Mouse (Mus musculus): ENCODE data around the gene Trim65. TPM values are rescaled to one million over a fixed set of nuclear protein-coding genes. Genes with fewer than 3 reads are reported as not detected.

The Trim65 gene
- polyA plus RNA-seq, 1 experiment from 2014 or later = 5.0 TPM

DNA sequence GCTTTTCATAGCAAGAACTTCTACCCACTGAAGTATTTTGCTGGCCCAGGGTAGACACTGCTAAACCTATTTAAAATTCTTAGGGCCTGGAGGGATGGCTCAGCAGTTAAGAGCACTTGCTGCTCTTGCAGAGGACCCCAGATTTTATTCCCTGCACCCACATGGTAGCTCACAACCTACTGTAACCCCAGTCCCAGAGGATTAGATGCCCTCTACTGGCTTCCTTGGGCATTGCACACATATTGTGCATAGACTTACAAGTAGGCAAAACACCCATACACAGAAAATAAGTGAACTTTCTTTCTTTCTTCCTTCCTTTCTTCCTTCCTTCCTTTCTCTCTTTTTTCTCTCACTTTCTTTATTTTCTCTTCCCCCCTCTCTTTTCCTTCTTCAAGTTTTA, 13.1 kb downstream of the Trim65 start:
- Histone ChIP-seq H3K9ac (no peak overlapping the region), H3K27ac (no peak overlapping the region), H3K36me3 (peaks cover 10% of the 10 kb centered on the region; the same call in 1 of the 2 replicates), H3K4me3 (no peak overlapping the region), H3K4me1 (replicated peaks) (no peaks in the 10 kb centered on the region), H3K27me3 (no peaks in the 10 kb centered on the region), H3K4me2 (no peak overlapping the region), H3K9me3 (replicated peaks) (no peaks in the 10 kb centered on the region)
- ATAC-seq (replicated peaks; ENCODE audit: insufficient number of reproducible peaks, insufficient read depth, low FRiP score, low read depth) = no peak

- Histone ChIP-seq H3K9ac (no peak overlapping the region), H3K4me2 (no peak overlapping the region), H3K9me3 (replicated peaks) (no peaks in the 10 kb centered on the region), H3K27ac (0 out of 2 replicates have a peak overlapping the region, but pooled peaks have one; percentile 11), H3K4me1 (replicated peaks) (no peaks in the 10 kb centered on the region), H3K4me3 (no peak overlapping the region), H3K27me3 (no peaks in the 10 kb centered on the region), H3K36me3 (peaks cover 4% of the 10 kb centered on the region; the same call in 1 of the 2 replicates)
- ATAC-seq (replicated peaks; ENCODE audit: insufficient number of reproducible peaks, insufficient read depth, low FRiP score, low read depth) = 0 out of 2 replicates have a peak, but pooled peaks have one; percentile 47
- WGBS = 63% methylated on average over 12 of the region's 12 CpGs
Measured at GRCm38 (mm10) chr11:116117241-116117640, 13.7 kb downstream of the Trim65 start.

DNA sequence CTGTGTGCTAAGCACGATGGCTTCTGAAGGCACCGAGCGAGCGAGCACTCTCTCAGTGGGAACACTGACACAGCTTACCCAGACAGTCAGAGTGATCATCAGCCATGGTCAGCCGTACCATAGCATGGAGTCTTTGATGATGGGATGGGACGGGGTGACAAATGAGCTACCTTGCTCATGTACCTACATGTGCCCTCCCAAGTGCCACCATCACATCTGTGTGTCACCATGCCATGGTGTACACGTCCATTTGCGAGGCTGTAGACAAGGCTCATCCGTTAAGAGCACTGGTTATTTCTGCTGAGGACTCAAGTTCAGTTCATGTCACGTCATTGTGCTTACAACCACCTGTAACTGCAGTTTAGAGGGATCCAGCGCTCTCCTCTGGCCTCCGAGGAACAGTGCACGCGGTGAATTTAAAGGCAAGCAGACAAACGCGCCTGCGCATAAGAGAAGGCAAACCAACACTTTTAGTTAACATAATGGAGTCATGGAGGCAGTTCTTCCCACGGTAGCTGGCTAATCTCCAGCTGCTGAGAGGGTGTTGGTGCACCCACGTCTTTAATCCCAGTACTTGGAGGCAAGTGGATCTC, 19.2 kb downstream of the Trim65 start:
- Histone ChIP-seq H3K9ac (no peak overlapping the region), H3K4me2 (no peak overlapping the region), H3K27ac (no peak overlapping the region), H3K9me3 (replicated peaks) (no peaks in the 10 kb centered on the region), H3K36me3 (no peaks in the 10 kb centered on the region), H3K27me3 (no peaks in the 10 kb centered on the region), H3K4me1 (replicated peaks) (peaks cover 32% of the 10 kb centered on the region), H3K4me3 (no peak overlapping the region)
- ATAC-seq (replicated peaks; ENCODE audit: insufficient number of reproducible peaks, insufficient read depth, low FRiP score, low read depth) = no peak
- 88% methylated on average over 19 of the region's 19 CpGs for WGBS

- Histone ChIP-seq H3K27me3 (no peaks in the 10 kb centered on the region), H3K4me2 (peak overlapping the region; percentile 81), H3K9ac (no peak overlapping the region), H3K9me3 (replicated peaks) (no peaks in the 10 kb centered on the region), H3K36me3 (peaks cover 3% of the 10 kb centered on the region; the same call in 1 of the 2 replicates), H3K27ac (peak overlapping the region; percentile 96), H3K4me1 (replicated peaks) (peaks cover 39% of the 10 kb centered on the region), H3K4me3 (peak overlapping the region; percentile 85)
- ATAC-seq (replicated peaks; ENCODE audit: insufficient number of reproducible peaks, insufficient read depth, low FRiP score, low read depth) = no peak
- 79% methylated on average over 4 of the region's 4 CpGs for WGBS
Measured at GRCm38 (mm10) chr11:116111067-116111466, 19.9 kb downstream of the Trim65 start.

- Histone ChIP-seq H3K36me3 (peaks cover 8% of the 10 kb centered on the region), H3K27ac (peak overlapping the region; percentile 96), H3K27me3 (no peaks in the 10 kb centered on the region), H3K9ac (peak overlapping the region; percentile 83), H3K4me2 (peak overlapping the region; percentile 81), H3K4me1 (replicated peaks) (peaks cover 44% of the 10 kb centered on the region), H3K9me3 (replicated peaks) (no peaks in the 10 kb centered on the region), H3K4me3 (peak overlapping the region; percentile 85)
- 6% methylated on average over 10 of the region's 10 CpGs for WGBS
- peak; percentile 20 for ATAC-seq (replicated peaks; ENCODE audit: insufficient number of reproducible peaks, insufficient read depth, low FRiP score, low read depth)
Measured at GRCm38 (mm10) chr11:116110540-116110939, 20.4 kb downstream of the Trim65 start.

GRCm38 (mm10) chr11:116110131-116110530, 20.8 kb downstream of the Trim65 start:
- H3K9me3 ChIP-seq (replicated peaks) = no peaks in the 10 kb centered on the region
- peak; percentile 90 for ATAC-seq (replicated peaks; ENCODE audit: insufficient number of reproducible peaks, insufficient read depth, low FRiP score, low read depth)
- peaks cover 47% of the 10 kb centered on the region for H3K4me1 ChIP-seq (replicated peaks)
- no peaks in the 10 kb centered on the region for H3K27me3 ChIP-seq
- under 1% methylated on average over 35 of the region's 35 CpGs for WGBS
- H3K4me2 ChIP-seq = peak overlapping the region; percentile 81
- H3K27ac ChIP-seq = peak overlapping the region; percentile 96
- H3K4me3 ChIP-seq = peak overlapping the region; percentile 85
- peaks cover 10% of the 10 kb centered on the region for H3K36me3 ChIP-seq
- H3K9ac ChIP-seq = peak overlapping the region; percentile 83

DNA sequence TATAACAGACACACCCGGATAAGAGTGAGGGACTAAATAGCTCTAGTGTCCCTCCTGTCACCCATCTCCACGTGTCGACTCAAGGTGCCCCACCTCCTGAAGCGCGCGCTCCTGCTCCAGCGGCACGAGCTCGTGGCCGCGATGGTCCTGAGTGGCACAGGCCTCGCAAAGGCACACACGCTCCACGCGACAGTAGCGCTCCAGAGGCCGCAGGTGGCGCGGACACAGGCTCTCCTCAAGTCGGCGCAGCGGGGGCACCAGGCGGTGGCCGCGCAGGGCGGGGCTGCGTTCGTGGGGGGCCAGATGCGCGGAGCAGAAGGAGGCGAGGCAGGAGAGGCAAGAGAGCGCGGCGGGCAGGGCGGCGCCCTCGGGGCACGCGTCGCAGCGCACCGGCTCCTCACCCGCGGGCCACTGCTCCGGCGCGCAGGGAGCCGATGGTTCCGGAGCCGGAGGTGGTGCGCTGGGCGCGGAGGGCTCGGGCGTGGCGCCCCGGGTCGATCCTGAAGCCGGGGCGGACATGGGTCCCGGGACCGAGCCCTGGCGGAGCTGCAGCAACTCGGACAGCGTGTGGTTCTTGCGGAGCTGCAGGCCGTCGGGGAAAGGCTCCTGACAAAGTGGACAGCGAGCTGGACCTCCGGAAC, 21.4 kb downstream of the Trim65 start:
- no peaks in the 10 kb centered on the region for H3K9me3 ChIP-seq (replicated peaks)
- peak overlapping the region; percentile 83 for H3K9ac ChIP-seq
- H3K4me2 ChIP-seq = peak overlapping the region; percentile 81
- H3K4me1 ChIP-seq (replicated peaks) = peaks cover 52% of the 10 kb centered on the region
- peak; percentile 37 for ATAC-seq (replicated peaks; ENCODE audit: insufficient number of reproducible peaks, insufficient read depth, low FRiP score, low read depth)
- peaks cover 10% of the 10 kb centered on the region for H3K36me3 ChIP-seq
- peak overlapping the region; percentile 96 for H3K27ac ChIP-seq
- no peaks in the 10 kb centered on the region for H3K27me3 ChIP-seq
- H3K4me3 ChIP-seq = peak overlapping the region; percentile 85
- under 1% methylated on average over 69 of the region's 70 CpGs for WGBS

- peak overlapping the region; percentile 85 for H3K4me3 ChIP-seq
- WGBS = 13% methylated on average over 23 of the region's 23 CpGs
Measured at GRCm38 (mm10) chr11:116108464-116109137, 22.3 kb downstream of the Trim65 start.

GRCm38 (mm10) chr11:116107777-116108285, 23.1 kb downstream of the Trim65 start:
- no peak for ATAC-seq (replicated peaks; ENCODE audit: insufficient number of reproducible peaks, insufficient read depth, low FRiP score, low read depth)
- Histone ChIP-seq H3K4me3 (peak overlapping the region; percentile 85), H3K27me3 (no peaks in the 10 kb centered on the region), H3K9me3 (replicated peaks) (no peaks in the 10 kb centered on the region), H3K9ac (peak overlapping the region; percentile 83), H3K27ac (peak overlapping the region; percentile 96), H3K36me3 (peaks cover 10% of the 10 kb centered on the region), H3K4me2 (peak overlapping the region; percentile 81), H3K4me1 (replicated peaks) (peaks cover 70% of the 10 kb centered on the region)
- 41% methylated on average over 19 of the region's 19 CpGs for whole genome bisulfite sequencing

More at GRCm38 (mm10) chr11:116108464-116109137, 22.3 kb downstream of the Trim65 start:
- no peaks in the 10 kb centered on the region for H3K9me3 ChIP-seq (replicated peaks)
- H3K4me2 ChIP-seq = peak overlapping the region; percentile 81
- peak overlapping the region; percentile 96 for H3K27ac ChIP-seq
- ATAC-seq (replicated peaks; ENCODE audit: insufficient number of reproducible peaks, insufficient read depth, low FRiP score, low read depth) = no peak
- H3K9ac ChIP-seq = peak overlapping the region; percentile 83
- H3K36me3 ChIP-seq = peaks cover 10% of the 10 kb centered on the region
- H3K27me3 ChIP-seq = no peaks in the 10 kb centered on the region
- H3K4me1 ChIP-seq (replicated peaks) = peaks cover 62% of the 10 kb centered on the region

DNA sequence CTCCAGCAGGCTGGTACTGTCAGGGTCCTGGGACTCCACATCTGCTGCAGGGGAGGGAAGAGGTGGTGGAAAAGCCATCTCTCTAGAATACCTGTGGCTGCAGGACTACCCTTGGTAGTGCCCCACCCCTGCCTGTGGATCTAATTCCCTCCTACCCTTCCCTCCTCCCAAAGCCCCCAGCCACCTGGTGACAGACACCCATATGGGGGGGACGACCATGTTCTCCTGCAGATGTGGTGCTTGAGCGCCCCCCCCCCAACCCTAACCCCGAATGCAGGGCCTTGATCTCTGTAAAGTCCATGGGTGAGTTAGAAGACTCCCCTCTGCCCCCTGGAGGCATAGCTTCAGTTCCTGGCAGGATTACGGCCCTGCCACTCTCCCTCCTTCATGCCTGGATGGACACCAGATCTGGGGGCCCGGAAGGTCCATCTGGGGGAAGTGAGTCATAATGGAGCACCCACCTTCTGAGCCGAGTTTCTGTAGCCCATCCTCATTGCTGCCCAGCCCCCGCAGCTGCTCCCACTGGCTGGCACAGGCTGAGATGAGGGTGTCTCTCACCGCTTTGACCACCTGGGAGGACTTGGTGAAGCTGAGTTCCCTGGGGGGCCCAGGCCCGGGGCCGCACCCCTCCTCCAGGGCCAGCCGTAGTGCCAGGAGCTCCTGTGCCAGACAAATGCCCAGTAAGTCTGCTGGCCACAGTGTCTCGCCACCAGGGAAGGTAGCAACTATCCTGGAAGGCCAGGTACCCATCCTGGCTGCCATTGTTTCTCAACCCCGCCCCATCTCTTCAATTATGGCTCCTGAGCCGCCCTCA, 23.8 kb downstream of the Trim65 start:
- peak overlapping the region; percentile 81 for H3K4me2 ChIP-seq
- H3K27me3 ChIP-seq = no peaks in the 10 kb centered on the region
- H3K27ac ChIP-seq = peak overlapping the region; percentile 96
- no peaks in the 10 kb centered on the region for H3K9me3 ChIP-seq (replicated peaks)
- peak overlapping the region; percentile 85 for H3K4me3 ChIP-seq
- H3K36me3 ChIP-seq = peaks cover 10% of the 10 kb centered on the region
- peak overlapping the region; percentile 83 for H3K9ac ChIP-seq
- peaks cover 74% of the 10 kb centered on the region for H3K4me1 ChIP-seq (replicated peaks)
- WGBS = 44% methylated on average over 14 of the region's 14 CpGs
- no peak for ATAC-seq (replicated peaks; ENCODE audit: insufficient number of reproducible peaks, insufficient read depth, low FRiP score, low read depth)
